Mouse (Mus musculus) retina, postnatal 7 days (tissue): Measurements from ENCODE around the gene Bahcc1.

Source experiments
- DNase-seq: peaks from one replicate; pipeline ENCODE4 v3.0.0-alpha.2; 2012; ENCODE audit warnings: low read depth, low spot score

Gene Bahcc1

DNA sequence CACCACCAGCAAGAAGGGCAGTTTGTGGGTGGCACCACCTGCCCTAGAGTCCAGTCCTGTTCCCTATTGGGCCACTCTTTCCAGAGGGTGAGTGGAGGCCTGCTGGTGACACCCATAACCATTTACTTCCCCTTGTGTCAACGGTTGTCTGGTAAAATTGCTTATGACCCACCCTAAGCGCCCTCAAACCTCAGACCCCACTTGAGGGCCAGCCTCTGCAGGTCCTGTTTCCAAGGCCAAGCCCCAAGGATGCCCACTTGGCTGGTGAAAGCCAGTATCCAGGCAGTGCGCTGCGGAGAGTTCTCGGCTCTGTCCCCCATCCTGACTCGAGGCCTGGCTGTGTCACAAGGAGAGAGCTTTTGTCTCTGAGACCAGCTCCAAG, 28.0 kb downstream of the Bahcc1 start:
- no peak for DNase-seq

DNA sequence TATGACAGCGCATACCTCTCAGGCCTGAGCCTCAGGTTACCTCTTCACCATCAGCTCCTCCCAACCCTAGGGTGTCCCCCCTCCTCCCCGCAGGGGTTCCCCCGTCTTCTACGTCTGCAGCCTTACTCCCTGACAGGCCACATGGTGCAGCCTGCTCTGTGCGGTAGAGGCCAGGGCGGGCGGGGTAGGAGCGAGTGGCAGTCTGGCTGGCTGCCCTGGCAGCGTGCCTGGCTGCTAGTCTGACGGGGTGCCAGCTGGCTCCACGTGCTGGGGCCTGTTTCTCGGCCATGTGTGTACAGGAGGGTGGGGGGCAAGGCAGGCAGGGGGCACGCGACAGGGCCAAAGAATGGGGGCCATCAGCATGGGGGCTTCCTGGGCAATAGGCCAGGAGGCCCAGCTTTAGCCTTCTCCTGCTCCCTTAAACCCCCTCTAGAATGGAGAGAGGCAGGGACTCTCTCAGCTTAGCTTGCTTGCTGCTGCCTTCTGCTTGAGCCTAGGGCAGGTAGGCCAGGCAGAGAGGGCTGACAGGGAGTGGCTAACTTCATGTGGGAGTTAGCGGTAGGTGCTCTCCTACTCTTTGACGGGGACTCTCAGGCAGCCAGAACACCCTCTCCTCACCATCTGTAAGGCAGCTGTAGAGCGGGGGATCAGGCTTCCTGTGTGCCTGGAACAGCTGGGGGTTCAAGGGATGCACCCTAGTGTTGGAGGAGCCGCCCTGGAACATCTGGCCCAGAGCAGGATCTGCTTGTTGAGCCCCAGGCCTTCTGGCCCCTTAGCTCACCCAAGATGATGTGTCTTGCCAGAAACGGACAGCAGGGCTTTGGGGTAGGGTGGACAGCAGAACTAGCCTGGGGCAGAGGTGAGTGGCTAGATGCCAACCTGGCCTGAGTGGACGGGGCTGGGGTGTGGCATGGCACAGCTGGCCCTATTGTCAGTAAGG, 28.9 kb downstream of the Bahcc1 start:
- peak; percentile 74 for DNase-seq

DNA sequence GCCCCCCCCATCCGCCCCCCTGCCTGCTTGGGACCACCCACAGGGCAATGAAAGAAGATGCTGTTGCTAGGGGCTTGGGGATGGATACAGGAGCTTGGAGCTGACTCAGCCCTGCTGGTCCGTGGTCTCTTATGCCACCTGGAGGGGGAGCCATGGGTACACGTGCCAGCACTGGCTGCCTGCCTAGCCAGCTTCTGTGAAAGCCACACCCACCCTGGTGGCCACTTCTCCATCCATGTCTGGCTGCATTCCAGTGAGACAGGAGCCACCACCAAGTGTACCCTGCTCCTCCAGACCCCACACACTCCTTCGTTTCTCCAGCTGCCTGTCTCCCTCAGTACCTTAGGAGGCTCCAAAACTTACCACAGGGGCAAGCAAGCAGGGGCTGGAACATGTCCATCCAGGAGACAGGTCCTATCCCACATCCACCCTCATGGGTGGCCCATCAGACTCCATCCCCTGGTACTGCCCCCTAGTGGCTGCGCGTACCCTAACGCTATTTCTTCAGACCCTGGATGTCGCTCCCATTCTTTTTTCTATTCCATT, 29.7 kb downstream of the Bahcc1 start:
- peak; percentile 50 for DNase-seq

DNA sequence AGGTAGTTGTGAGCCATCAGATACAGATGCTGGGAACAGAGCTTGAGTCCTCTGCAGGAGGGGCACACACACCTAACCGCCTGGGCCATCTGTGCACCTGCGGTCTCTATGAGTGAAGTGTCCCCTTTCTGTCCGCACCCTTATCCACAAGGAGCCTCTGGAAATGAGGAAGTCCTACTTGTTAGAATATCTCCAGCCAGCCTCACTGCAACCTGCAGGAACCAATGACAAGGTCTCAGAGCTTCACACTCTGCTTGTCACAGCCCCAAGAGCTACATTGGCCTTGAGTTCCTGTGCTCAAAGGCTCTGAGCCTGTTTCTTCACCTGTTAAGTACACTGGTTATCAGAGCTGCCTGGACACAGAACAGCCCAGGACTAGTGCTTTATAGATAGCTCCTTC, 30.4 kb downstream of the Bahcc1 start:
- DNase-seq, result no peak

DNA sequence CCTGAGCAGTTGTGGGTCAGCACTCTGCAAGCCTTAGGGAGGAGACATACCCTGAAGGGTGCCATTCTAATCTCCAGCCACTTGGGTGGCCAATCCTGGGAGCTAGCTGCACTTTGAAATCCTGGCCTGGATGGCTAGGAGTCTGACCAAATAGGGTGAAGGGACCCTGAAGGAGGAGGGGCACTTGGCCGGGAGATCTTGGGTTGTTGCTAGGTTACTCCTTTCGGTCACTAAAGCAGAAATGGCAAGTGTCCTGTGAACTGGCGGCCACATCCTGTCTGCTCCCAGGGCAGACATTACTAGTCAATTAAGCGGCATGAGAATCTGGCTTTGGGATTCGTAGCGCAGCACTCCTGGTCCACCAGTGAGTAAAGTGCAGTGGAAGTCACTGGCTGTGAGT, 31.3 kb downstream of the Bahcc1 start:
- no peak for DNase-seq

DNA sequence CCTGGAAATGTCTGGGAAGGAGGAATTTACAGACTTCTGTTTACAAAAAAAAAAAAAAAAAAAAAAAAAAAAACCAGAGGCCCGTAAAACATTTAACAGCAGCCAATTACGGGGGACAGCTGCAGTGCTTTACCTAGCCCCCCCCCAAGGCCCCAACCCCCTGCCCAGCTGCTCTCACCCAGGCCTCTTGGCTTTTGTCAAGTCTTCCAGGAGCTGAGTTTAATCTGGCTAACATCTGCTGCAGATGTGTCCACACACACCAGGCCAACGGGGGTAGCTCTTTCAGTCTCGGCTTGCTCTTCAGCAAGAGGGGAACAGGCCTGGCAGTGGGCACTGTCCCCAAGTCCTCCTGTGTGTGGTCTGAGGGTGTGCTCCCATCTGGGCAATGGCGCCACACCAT, 32.7 kb downstream of the Bahcc1 start:
- DNase-seq, result no peak

DNA sequence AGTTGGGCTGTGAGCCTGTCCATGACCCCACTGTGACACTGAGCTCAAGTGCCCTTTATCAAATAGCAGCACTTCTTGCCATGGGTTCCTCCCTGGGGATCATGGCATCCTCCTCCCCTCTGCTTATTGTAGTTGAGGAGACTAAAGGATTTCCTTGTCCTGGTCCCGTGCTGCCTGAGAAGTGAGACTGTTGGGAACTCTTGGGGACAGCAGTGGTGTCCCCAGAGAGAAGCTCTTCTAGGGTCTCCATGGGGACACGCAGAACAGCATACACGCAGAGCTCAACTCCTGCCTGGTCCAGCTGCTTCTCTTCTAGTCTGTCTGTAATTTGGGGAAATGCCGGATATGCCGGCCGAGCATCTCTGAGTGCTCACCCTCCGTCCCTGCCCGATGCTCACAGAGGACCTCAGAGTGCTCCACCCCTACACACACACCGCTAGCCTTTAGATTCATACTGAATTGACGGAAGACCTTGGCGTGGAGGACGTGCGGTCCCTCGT, 33.6 kb downstream of the Bahcc1 start:
- no peak for DNase-seq

DNA sequence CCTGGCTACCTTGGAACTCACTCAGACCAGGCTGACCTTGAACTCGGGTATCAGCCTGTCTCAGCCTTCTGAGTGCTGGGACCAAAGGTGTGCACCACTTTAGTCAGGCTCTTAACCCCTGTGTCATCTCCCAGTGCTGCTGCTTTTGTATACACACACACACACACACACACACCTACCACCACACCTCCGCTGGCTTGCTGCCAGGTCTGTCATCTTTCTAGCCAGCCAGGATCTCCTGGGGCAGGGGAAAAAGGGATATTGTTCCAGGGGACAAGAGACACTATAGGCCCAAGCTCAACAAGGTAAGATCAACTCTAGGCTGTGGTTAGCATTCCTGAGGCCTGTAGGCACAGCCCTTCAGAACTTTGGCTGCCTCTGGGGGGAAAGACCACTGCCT, 34.5 kb downstream of the Bahcc1 start:
- no peak for DNase-seq

DNA sequence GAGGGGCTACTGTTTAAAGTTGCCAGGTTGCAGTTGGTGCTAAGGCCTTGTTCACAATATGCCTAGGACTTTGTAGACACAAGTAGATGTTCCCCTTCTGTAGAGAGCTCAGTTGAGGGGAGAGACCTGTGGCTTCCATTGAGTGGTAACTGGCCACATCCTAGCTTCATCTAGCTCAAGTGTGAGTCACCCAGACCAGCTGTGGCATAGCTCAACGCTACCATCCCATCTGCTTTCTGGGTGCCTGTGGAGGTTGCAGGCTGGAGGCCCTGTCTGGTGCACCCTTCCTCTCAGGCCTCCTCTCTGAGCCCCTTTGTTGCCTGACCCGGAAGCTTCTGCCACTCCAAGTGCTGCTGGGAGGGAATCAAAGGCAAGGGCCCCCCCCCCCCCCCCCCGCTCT, 34.9 kb downstream of the Bahcc1 start:
- DNase-seq, result no peak

DNA sequence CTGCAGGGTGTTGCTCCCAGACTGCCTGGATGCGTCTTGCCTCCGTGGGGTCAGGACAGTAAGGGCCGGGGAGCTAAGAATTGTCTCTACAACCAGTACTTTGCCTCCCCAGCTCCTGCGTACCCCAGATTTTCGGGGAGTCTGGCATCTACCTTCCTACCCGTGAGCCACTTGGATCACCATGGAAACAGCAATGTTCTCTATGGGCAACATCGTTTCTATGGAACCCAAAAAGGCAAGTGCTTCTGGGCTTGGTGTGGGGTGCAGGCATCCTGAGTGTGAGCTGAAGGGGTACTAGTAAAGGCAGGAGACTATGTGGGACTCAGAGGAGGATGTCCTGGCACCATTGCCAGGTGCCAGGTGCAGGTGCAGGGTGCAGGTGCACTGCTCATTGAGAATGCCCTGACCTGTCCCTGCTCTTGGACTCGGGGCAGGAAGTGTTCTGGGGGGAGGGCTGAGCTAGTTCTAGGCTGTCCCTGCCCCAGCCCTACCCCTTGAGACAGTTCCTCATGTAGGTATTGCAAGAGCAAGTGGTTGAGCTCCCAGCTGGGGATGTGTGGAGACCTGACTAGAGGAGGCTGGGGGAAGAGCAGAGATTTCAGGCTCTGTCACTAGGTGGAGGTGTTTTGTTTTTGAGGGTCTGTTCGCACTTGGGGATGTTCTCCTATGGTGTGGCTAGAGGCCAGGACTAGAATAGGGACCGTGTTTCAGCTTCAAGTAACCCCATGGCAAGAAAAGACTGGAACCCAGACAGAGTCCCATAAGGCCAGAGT, 35.6 kb downstream of the Bahcc1 start:
- no peak for DNase-seq

DNA sequence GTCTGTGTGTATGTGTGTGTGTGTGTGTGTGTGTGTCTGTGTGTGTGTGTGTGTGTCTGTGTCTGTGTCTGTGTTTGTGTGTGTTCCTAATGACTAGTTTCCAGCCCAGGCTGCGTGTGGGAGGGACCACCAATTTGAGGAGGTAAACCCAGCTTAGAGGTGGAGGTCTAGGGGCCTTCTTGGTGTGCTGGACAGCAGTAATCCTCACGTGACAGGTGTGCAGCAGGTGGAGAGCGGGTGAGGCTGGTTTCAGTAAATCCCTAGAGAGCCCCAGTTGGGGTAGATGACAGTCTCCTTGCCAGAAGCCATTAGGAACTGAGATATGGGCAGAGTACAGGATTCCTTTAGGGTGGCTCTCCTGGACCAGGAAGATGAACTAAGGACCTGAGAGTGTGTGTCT, 36.3 kb downstream of the Bahcc1 start:
- DNase-seq, result no peak

DNA sequence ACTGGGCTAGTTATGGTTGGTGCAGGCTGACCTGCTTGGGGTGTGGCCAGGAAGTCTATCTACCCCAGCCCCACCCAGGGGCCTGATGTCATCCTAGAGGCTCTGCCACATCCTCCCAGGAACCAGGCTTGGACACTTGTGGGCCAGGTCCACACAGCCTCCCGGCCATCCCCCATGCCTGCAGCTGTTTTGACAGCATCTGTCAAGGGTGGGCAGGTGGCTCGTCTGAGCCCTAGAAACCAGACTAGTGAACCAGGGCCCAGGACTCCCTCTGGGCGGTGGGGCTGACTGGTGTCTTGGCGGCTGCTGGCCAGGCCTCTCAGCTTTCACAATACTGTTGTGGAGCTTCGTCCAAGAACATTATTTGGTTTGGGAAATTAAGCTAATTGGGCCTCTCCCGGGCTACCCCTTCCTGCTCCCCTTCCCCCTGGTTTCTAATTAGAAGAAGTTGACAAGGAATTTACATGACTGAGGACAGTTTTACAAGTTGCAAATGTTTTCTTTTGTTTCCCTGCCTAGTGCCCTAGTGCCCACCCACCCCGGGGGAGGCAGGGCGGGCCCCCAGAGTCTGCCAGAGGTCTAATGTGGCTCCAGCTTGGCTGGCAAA, 36.9 kb downstream of the Bahcc1 start:
- DNase-seq, result no peak

DNA sequence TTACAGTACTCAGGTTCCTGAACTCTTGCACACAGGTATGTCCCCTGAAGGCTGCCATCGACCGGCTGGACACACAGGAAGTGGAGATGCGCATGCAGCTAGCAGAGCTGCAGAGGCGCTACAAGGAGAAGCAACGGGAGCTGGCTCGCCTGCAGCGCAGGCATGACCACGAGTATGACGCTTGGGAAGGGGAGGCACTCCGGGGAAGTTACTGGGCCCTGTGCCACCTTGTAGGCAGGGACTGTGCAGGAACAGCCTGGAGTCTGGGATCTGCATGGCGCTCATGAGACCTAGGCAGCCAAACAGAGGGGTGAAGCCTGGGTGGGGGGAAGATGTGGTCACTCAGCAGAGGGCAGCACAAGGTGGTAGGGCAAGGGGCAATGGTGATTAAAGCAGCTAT, 46.6 kb downstream of the Bahcc1 start:
- DNase-seq, result no peak

DNA sequence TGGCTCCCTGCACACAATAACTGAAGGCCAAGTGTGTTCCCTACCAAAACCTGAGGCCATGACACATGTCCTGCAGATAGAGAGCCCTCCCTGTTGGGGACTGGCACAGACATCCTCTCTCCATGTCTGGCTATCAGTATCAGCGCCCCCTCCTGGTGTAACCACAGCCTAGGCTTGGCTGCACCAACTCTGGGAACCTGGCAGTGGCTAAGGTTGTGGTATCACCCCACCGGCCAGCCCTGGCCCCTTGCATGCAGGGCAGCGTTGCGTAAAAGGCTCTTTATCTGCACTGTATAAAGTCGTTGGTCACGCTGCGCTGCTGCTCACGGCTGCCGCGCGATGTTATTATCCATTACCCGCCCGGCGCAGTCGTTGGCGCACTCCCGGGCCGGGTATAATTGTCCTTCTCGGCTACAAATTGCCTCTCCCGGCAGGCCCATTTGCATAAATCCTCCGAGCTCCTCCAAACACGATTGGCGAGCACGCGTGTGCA, 47.6 kb downstream of the Bahcc1 start:
- no peak for DNase-seq

DNA sequence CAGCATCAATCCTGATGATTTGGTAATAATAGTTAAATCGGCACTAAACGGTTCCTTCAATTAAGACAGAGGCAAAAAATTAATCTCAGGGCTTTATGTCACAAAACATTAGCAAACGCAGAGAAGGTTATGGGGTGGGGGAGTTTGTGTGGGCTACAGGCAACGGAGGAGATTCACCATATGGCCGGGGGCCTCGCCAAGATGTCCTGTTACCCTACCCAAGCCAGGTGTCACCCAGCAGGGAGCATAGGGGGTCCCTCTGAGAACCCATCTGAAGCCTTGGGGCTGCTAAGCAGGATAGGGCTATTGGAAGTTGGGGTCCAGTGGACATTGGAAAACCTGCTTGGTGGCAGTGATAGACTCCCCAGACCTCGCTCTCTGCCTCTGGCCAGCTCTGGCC, 48.0 kb downstream of the Bahcc1 start:
- no peak for DNase-seq

DNA sequence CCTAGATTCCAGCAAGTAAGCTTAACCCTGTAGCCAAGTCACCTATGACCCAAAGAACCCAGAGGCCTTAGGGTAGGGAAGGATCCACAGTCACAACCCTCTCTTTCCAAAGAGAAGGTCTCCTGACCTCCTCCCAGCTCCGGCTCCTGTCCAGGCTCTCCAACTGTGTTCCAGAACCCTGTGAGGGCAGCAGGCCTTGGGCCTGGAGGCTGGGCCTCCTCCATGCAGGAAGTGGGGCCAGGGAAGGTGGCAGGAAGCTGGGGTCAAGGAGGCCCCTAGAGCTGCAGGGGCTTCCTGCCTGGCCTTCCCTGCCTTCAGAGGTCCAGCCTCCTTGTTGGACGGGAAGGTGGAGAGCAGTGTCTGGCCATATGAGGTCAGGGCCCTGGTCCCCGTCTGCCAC, 48.5 kb downstream of the Bahcc1 start:
- no peak for DNase-seq

DNA sequence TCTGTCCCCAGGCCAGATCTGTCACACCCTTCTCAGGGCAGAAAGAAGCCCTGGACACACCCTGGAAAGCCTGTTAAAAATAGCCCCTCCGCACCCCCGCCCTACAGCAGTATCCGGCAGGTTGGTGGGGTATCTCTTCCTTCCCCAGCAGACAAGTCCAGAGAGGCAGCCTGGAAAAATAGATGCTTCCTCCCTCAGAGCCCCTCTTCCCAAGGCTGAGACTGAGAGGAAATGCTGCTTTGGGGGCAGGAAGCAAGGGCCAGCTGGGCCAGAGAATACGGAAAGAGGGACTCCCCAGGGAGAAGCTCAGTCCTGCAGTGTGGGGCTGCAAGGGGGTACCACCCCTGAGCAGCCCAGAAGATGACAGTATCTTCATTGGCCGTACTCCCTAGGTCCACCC, 50.8 kb downstream of the Bahcc1 start:
- DNase-seq, result no peak

DNA sequence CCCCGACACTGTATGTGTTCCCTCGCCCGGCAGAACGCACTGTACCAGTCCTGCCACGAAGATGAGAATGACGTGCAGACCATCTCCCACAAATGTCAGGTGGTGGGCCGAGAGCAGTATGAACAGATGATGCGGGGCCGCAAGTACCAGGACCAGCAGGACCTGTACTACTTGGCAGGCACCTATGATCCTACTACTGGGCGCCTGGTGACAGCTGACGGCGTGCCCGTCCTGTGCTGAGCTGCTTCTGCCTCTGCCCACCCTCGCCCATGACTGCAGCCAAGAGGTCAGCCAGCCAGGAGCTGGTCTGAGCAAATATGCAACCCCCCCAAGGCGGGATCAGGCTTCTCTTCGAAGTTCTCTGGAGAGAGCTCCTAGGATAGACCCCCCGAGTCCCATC, 56.9 kb downstream of the Bahcc1 start:
- DNase-seq, result no peak

DNA sequence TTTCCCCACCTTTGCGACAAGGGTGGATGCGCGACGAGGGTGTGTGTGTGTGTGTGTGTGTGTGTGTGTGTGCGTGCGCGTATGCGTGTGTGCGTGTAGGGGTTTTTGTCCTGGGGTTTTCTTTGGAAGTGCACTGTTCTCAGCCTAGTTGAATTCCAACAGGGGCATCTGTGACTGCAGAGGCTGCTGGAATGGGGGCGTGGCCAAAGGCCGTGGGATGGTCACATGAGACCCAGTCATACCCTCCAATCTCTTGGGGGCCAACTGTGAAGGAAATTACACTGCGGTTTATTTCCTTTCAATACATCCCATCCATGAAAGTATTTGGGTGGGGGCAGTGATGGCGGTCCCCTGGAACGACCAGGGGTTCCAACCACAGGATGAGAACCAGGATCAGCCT, 57.5 kb downstream of the Bahcc1 start:
- DNase-seq, result no peak

DNA sequence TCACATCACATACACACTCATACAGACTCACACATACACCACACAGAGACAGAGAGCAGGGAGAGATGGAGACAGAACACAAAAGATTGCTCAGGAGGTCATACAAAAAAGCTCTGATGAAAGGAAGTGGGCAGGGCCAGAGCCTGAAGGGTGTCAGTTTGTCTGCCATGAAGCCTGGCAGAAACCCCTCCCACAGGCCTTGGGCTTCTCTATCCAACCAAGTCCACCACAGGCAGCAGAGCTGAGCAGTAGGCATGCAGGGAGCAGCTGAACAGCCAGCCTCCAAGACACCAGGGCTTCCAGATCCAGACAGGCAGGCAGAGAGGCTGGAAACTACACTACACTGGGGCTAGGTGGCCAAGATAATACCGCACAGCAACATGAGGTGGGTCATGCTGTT, 61.0 kb downstream of the Bahcc1 start:
- DNase-seq, result no peak

DNA sequence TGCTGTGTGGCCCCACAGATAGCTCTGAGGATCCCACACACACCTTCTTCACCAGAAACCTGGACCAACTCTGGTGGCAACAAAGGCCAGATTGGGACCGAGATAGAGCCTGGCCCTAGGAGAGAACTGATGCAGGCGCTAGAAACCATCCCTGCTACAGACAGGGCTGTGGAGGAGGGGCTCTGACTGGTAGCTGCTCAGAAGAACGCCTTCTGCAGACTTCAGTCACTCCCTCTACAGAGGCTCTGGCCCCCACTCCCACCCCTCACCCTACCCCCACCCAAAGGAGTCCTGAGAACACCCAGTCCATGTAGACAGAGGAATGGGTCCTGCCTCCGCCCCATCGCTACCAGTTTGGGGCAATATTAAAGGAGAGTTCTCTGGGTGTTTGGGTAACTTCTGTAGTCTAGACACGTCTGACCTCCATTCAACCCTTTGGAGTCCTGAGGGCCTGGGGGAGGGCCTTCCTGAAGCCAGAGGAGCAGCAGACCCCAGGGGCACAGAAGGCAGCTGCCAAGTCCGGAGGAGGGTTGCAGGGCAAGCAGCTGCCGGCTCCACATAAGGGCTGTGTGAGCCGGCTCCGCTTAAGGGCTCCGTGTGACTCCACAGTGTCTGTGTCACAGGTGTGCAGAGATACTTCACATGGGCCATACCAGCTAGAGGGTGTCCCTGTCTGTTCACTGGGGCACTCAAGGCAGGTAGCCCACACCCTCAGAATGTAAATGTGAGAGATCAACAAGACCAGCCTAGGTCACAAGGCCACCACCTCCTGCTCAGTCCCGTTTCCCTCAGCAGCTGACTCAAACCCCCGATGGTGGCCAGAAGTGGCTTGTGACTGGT, 63.8 kb downstream of the Bahcc1 start:
- DNase-seq, result no peak
